Mouse (Mus musculus): ENCODE results near the gene Krt222.

Krt222 gene

DNA sequence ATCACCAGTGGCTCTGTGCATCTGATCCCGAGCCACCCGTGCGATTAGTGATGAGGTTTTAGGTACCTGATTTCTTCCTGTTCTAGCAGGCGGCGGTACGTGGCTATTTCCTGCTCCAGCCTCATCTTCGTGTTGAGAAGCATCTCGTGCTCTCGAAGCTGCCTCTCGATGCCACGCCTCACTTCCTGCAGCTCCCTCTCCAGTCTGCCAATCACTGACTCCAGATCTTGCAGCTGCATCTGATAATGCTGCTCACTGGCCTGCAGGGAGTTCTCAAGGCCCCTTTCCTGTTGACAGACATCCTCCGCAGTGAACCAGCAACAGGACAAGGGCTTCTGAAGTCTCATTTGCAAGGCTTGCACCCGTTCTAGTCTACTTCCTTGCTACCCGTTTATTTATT lies 5.4 kb downstream of the Krt222 start:
- DNase-seq (ENCODE audit: low spot score) = no peak

GRCm38 (mm10) chr11:99231049-99231816 lies 12.7 kb downstream of the Krt222 start:
- DNase-seq (ENCODE audit: low spot score) = no peak

DNA sequence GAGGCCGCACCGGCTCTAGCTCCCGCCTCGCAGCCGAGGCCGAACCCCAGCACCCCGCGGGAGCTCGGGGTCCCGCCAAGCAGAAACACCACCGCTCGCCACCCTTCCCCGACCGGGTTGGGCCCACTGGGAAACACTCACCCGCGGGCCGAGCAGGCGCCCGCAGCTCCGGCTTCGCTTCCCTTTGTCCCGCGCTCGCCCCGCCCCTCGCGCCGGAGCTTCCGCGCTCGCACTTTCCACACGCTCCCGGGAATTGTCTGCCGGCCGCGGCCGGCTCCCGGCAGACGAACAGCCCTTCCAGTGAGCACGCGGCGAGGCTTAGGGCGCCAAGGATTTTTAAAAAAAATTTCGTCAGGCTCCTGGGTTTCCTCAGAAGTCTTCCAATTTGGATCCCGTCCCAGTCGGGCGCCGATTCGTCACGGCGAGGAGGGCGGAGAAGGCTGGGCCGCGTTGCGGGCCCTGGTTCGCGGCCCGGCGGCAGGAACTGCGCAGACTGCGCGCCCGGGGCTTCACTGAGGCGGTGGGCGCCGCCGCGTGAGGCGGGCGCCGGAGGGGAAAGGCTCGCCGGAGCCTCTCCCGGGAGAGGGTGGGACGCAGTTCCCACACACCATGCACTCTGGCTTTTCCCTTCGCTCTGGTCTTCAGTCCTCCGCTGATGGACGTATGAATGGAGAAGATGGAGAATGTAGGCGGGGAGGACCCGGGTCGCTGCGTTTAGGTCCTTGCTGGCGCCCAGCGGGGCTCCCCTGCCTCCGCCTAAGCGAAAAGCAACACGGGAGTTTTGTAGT lies 13.4 kb downstream of the Krt222 start, which contains the start of gene Smarce1:
Smarce1 (minus strand) TSS at position 757 of the 788 bp plus-strand sequence.
- peak; percentile 73 for DNase-seq (ENCODE audit: low spot score)

DNA sequence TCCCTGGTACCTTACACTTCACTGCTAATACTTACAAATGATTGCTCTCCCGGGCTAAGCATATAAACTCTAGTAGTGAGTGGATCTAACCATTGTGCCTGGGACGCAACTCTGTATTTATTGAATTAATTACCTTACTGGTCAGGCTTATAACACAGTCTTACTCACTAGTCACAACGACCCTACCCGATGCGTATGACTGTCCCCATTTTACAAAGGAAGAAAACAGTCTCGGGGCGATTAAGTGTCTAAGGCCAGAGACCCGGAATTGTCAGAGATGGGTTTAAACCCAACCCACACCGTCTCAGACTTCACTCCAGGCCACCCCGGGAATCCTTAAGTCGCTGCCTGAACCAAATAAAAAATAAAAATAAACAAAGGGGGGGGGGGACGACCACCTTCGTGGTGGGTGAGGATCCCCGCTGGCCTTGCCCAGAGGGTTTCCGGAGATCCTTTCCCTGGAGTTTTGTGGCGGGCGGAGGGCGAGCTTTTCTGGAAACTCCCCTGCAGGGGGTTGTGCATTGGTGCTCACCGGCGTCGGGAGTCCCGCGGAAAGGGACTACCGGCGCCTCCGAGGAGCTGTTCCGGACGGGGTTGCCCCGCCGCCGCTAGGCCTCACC lies 14.1 kb downstream of the Krt222 start:
- no peak for DNase-seq (ENCODE audit: low spot score)

DNA sequence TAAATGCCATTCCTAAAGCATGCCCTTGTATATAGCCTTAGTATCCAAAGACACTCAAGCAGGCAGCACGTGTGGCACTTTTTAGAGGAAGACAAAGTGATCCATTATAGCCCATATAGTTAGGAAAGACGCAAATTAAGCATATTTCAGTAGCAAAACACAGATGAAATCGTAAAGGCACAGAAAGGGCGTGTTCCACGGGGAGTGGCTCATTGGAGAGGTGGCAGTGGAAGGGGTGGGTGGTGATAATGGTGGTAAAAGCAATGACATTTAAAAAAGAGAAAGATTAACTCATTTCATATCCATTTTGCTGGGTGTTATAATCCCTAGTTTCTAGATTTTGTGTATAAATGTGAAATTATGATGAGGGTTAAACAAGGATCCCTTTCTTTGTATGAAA lies 17.6 kb downstream of the Krt222 start:
- no peak for DNase-seq (ENCODE audit: low spot score)

DNA sequence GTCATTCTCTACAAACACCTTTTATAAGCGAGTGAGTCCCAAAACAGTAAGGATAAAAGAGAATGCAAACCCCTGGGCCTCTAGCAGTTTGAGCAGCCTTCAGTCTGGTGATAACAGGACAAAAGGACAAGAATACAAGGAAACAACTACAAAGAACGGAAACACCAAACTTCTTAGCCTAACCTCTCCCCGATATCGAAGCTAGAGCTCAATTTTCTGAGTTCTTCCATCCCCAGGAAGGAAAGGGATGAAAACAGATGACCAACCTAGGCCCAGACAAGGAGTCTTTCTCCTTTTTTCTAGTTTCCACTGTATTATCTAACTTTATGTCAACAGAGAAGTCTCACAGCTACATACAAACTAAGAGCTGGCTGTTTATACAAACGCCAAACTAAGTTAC lies 20.6 kb downstream of the Krt222 start:
- no peak for DNase-seq (ENCODE audit: low spot score)

- no peak for DNase-seq (ENCODE audit: low spot score)
Observed at GRCm38 (mm10) chr11:99221811-99222210, 22.1 kb downstream of the Krt222 start.

DNA sequence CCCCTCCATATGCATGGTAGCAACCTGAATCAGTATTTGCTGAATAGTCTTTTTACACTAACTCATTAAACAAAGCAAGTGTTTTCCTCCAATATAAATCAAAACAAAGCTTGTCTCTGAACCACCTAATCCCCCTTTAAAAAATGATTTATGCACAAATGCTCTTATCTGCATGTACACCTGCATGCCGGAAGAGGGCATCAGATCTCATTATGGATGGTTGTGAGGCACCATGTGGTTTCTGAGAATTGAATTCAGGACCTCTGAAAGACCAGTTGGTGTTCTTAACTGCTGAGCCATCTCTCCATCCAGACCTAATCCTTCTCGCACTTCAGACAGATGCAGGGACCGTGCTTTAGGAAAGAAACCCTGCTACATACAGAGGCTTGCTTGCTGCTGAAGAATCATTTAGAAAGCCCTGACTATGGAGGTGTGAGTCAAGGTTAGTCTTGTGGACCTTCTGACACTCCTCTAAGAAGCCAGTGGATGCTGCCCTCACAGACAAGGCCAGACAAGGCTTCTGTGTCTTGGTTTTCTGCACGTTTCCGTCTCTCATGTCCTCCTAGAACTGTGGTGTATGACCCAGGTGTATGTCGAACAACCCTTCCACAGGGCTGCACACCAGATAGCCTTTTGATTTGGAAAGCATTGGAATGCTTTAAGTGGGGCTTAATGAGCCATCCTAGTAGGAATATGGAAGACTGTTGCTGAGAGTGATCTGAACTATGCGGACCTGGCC lies 26.5 kb downstream of the Krt222 start:
- no peak for DNase-seq (ENCODE audit: low spot score)

DNA sequence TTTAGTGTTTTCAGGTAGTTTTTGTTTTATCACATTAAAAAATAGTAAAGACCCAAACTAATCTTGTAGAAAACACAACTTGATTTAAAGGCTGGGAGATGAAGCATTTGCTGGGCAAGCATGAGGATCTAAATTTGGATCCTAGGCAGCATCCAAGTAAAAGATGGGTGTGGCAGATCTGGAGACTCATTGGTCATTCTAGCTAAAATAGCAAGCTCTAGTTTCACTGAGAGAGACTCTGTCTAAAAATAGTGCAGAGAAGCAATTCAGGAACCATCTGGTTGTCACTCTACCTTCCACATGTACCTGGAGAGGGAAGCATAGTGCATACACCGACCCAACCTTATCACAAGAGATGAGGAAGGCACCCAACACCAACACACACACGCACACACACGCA lies 27.7 kb downstream of the Krt222 start:
- DNase-seq (ENCODE audit: low spot score) = no peak

DNA sequence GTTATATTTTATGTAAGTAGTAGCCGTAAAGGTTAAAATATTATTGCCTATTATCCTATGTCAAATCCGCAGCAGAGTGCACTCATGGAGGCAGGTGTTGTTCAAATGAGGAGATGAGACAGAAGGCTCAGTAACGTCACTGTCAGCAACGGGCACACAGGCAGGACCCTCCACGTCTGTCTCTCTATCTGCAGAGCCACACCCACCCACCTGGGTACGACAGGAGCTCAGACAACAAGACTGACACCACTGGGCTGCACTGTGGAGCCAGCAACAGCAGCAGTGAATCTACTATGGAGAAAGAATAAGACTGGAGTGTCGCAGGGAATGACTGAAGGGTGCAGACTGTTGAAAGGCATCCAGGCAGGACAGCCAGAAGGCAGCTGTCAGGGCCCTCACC lies 31.2 kb downstream of the Krt222 start:
- no peak for DNase-seq (ENCODE audit: low spot score)

DNA sequence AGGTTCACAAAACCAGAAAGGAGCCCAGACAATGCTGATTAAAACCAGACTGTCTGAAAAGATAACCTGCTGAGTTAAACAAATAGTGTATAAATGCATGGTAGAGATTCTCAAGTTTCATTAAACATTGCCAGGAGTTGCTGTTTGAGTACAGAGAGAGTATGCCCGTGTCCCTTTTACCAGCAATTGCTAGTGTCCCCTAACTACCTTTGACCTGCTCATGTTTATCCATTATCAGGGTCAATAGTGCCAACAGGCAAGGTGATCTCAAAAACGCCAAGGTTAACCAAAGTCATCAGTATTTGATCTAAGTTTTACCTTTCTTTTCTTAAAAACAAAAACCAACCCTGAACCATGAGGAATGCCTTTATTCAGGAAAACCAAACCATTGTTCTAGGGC lies 31.9 kb downstream of the Krt222 start:
- no peak for DNase-seq (ENCODE audit: low spot score)

- no peak for DNase-seq (ENCODE audit: low spot score)
Observed at GRCm38 (mm10) chr11:99208105-99208669, 35.7 kb downstream of the Krt222 start.

- DNase-seq (ENCODE audit: low spot score) = no peak
Observed at GRCm38 (mm10) chr11:99207449-99207848, 36.4 kb downstream of the Krt222 start.

- no peak for DNase-seq (ENCODE audit: low spot score)
Observed at GRCm38 (mm10) chr11:99206954-99207353, 36.9 kb downstream of the Krt222 start.

- DNase-seq (ENCODE audit: low spot score) = peak; percentile 40
Observed at GRCm38 (mm10) chr11:99189154-99189582, 54.7 kb downstream of the Krt222 start.

- no peak for DNase-seq (ENCODE audit: low spot score)
Observed at GRCm38 (mm10) chr11:99187348-99187747, 56.5 kb downstream of the Krt222 start.

- no peak for DNase-seq (ENCODE audit: low spot score)
Observed at GRCm38 (mm10) chr11:99186836-99187235, 57.0 kb downstream of the Krt222 start.
